Mouse (Mus musculus) bone marrow macrophage, adult 2 months (primary cell): ENCODE results near the gene Clrn3.

Experiments
- CTCF ChIP-seq: IDR thresholded peaks from 2 replicates; pipeline ENCODE4 v1.5.1; 2012; ENCODE audit warnings: low read depth, mild to moderate bottlenecking, low read length, moderate library complexity
- POLR2A ChIP-seq: IDR thresholded peaks from 2 replicates; pipeline ENCODE4 v1.6.1; 2012; ENCODE audit warnings: mild to moderate bottlenecking, low read depth, low read length, borderline replicate concordance

DNA sequence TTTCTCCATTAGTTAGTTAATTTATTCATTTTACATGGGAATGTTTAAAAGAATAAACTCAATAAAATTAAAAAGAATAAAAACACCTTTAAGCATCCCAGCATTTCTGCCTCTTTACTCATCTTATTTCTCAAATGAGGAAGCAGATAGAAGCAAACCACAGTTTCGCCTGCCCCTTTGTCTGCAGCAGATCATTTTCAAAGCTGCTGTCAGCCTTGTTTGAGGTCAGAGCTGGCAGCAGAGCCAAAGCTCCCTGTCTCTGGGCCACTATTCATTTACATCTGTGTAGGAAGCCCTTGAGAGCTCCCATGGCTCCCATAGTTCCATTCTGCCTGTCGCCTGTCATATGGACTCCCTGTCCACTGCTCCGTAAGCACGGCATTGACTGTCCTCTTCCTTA is 19.9 kb downstream of the Clrn3 start:
- TF ChIP-seq POLR2A (no peak), CTCF (no peak)
